Mouse (Mus musculus) left cerebral cortex, postnatal 36 days (tissue): Measurements from ENCODE around the gene Xirp2. TPM values are rescaled to one million over a fixed set of nuclear protein-coding genes. Genes with fewer than 3 reads are reported as not detected.
A peak's percentile ranks its signal among the peaks of the same experiment; 100 is the strongest.
"Not testable (repeated sequence)": the region's sequence is repeated elsewhere in the genome, so short reads cannot be mapped to it uniquely, and the experiment has no call there.

ENCODE experiments used
- DNase-seq, 2 experiments: peaks; one replicate each; pipeline ENCODE4 v3.0.0; 2021 to 2022; ENCODE audit warnings: low spot score in 2 of 2, mixed read lengths in 1 of 2
- intact Hi-C: fragments of 180-260 bp; cut with DNase I; formaldehyde crosslinking; loops from one replicate; pipeline ENCODE4 v1.15.1; 2025
- total RNA-seq, 2 experiments: library from RNA; stranded (reverse); gene quantifications; 2 replicates each; pipeline ENCODE4 v1.2.3; 2021

The Xirp2 gene
- total RNA-seq: under 1 TPM; 0.05 to 0.09 TPM

DNA sequence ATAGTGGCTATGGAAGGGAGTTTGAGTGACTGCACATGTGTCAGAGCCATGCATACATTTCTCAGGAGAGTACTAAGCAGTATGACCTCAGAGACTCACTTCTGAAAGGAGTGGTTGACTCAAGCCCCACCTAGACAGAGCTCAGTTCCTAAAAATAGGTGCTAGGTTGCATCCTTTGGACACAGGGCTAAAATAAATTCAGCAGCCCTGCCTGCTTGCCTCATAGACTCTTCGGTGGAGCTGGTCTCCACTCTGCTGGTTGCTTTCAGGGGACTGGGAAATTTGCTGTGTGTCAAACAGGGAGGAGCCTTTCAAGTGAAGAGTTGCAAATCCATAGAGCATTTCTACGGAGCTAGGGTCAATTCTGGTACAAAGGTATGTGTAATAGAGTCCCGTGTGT lies at the start of gene Xirp2:
Gene Xirp2, plus strand, starts transcription at position 223 of the 400 bp plus-strand sequence.
- no peak for DNase-seq
- intact Hi-C loops: no loop called here

DNA sequence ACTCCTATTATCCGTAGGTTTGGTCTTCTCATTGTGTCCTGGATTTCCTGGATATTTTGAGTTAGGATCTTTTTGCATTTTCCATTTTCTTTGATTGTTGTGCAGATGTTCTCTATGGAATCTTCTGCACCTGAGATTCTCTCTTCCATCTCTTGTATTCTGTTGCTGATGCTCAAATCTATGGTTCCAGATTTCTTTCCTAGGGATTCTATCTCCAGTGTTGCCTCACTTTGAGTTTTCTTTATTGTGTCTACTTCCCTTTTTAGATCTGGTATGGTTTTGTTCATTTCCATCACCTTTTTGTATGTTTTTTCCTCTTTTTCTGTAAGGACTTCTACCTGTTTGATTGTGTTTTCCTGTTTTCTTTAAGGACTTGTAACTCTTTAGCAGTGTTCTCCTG lies 32.4 kb upstream of the Xirp2 start, which contains the start of gene Gm21830:
Gene Gm21830, plus strand, starts transcription at position 301 of the 400 bp plus-strand sequence.
- intact Hi-C loops, DNase-seq: not testable (repeated sequence)

DNA sequence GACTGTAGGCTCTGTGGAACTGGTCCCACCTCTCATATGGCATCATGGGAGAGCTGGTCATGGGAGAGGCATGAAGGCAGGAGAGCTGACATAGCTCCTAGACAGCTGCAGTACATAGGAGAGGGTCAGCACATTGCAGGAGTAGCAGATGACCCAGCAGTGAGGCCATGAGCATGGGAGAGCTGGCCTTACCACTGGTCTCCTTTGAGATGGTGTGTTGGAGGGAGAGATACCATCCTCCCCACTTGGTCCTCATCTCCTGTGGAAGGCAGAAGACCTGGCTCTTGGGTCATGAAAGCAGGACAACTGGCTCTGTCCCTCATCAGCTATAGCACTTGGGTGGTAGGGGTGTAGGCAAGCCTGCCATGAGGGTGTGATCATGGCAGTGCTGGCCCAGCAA lies 24.9 kb upstream of the Xirp2 start:
- intact Hi-C loops: no loop called here
- no peak for DNase-seq

DNA sequence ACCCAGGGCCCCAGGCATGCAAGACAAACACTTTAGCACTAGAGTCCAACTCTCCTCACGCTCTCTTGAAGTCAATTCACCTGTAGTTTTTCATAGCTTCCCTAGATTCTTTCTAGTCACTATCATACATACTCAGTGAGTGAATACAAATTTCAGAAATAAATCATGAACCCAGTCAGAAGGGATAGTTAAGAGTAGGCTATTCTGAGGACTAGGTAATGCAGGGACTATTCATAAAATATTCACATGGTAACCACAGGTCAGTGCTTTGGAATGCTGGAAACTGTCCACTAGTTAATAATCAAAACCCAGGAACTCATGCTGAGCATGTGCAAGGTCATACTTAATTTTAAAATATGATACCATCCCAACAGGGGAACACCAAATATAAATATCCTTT lies 23.0 kb upstream of the Xirp2 start:
- intact Hi-C loops: no loop called here
- no peak for DNase-seq

DNA sequence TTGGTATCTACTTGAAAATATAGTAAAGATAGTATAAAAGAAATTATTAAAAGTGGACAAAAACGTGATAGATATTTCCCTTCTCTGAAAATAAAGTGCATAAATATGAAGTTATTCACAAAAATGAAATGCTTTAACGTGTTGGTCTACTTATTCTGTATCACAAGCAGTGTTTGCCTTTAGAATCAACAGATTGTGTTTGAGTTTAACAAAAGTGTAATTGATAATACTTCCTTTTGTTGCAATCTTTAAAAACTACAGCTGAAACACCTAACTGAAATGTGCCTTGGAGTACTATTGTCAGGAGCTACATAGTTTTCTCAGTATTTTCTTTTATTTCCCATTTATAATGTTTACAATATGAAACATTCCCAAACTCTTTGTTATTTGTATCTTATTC lies 12.7 kb upstream of the Xirp2 start, which contains the start of gene Gm26727:
Gene Gm26727, minus strand, starts transcription at position 101 of the 400 bp plus-strand sequence.
- intact Hi-C loops: no loop called here
- DNase-seq: no peak

DNA sequence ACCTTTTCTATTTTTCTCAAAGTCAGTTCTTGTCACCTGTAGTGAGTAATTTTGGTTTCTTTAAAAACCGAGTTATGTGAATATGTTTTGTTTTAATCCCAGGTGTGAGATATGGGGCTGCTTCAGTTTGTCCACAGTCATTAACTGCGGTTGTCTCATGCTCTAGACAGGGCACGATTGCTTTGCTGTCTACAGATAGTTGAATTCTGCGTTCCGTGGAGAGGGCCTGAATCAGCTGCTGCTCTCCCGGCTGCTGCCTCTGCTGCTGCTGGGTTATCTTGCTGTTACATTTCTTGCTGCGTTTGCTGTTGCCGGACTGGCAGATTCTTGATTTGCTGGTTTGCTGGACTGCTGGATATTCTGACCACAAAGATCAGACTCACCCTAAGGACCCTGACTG lies 7.5 kb upstream of the Xirp2 start:
- DNase-seq: no peak
- intact Hi-C loops: no loop called here

DNA sequence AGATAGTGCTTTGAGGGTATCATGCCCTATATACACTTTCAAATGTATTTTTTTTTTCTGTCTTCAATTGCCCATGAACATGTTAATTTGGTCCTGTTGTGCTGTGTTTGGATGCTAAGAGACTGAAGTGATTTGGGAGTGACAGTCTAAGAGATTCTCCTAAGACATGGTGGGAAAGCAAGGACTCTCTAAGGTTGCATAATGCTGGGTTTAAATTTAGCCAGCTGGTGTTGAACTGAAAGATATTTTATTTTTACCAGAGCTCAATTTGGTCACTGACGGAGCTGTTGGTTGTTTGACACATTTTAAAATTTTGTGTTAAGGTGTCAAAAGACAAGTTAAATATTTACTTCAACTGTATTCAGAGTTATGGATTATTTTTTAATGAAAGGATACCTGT lies 970 bp downstream of the Xirp2 start:
- DNase-seq: no peak
- intact Hi-C loops: no loop called here

DNA sequence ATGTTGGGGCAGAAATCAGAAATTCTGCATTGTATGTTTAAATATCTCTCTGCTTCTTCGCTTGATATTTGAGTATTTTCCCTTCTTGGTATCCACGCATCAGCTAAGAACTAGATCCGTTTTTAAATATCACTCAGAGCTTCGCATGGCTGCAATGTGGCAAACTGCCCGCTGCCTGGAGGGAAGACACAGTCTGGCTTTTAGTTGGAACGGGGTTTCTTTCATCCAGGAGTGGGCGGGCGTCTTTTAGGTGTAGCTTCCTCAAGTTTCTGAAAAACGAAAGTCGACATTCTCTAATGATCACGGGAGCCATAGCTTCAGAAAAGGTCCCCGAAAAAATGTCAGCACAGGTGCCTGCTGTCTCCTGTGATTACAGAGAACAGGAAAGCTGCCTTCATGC lies 1.4 kb downstream of the Xirp2 start:
- peak; percentile 40 to 43 for DNase-seq
- intact Hi-C loops: no loop called here

DNA sequence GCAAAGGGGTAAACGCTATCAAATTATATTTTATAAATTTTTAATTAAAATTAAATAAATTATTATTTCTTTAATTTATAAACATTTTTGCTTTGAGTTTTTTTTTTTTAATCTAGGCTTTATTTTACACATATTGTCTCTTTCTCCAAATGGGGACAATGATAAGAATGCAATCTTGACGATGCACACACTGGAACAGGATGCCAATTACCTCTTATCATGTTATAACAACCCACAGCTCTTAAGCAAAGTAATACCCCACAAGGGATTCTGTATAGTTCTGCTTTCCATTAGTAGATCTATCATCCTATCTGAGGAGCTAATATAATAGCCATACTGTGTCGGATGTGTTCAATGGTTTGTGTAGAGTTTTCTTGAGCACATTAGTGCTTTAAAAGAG lies 15.1 kb downstream of the Xirp2 start:
- no peak for DNase-seq
- intact Hi-C loops: no loop called here

DNA sequence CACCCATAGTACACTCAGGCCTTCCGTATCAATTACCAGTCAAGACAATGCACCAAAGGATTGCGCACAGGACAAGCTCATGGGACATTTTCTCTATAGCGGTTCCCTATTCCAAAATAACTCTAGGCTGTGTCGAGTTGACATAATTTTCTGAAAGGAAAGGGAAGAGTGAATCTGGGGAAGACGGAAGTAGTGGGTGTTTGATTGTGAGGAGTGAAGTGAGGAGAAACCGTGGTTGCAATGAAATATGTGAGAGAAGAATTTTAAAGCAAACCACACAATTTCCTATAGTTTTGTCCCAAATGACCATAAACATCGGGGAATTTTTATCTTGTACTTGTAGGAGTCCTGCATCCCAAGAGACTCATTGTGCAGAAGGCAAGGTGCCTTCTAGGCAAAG lies 21.2 kb downstream of the Xirp2 start:
- intact Hi-C loops: no loop called here
- DNase-seq: no peak

DNA sequence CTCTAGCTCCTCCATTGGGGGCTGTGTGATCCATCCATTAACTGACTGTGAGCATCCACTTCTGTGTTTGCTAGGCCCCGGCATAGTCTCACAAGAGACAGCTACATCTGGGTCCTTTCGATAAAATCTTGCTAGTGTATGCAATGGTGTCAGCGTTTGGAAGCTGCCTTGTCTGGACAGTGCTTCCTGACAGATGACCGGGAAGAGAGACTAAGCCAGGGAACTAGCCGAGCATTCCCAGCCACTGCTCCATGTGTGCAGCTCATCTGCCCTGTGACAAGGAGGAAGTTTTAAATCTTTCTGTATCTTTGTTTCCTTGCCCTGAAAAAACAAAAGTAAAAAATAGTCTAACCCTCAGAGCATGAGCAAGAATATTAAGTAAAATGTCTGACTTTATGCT lies 24.2 kb downstream of the Xirp2 start:
- DNase-seq, intact Hi-C loops: not testable (repeated sequence)

DNA sequence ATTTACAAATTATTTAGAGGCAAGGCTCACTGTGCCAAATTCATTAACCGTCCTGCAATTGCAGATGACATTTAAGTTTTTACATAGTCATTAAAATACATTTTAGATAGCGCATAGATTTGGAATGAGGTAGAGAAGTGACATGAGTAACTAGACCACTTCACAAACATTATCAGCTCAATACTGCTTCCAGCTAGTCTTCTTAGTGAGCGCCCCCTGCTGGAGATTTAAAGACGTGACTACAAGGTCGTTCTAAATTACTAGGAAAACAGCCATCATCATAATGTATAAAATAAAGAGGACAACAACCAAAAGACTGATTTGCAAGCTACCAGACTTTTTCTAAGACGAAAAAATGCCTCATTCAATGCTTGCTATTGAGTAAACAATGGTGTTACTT lies 32.0 kb downstream of the Xirp2 start:
- intact Hi-C loops: loop anchor here (5.0 kb wide), 1 partner anchor 515 kb away; no protein-coding TSS in a partner anchor
- DNase-seq: no peak

DNA sequence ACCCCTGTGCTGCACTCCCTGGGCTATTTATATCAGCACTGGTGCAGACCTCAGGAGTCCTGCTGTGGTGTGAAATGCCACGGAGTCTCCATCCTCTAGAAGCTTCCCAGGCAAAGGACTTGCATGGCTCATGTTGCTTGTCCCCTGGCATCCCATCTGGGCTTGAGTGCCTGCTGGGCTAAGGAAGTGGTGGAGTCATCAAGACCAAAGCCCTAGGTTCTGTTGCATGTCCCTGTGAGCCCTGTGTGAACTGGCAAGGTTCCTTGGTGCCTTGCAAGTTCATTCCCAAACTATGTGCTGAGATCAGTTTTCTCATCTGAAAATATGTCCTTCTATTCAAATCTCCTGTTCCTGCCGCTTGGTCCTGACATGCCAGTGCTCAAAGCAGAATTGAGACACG lies 35.2 kb downstream of the Xirp2 start:
- intact Hi-C loops: no loop called here
- no peak for DNase-seq

DNA sequence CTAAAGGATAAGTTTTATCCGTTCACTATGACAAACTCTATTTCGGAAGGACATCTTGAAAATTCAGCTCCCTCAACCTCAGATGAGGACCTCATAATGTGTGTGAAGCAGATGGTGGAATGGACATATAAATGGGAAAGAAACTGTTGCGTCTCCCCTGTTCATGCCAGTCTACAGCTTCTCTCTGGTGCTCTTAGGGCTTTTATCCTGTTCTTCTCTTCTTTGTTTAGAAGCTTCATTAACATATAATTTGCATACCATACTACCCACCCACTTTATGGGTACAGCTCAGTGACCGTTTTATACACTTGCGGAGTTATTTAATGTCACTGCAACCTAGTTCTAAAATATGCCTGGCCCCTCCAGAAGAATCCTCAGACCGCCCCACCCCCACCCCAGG lies 40.9 kb downstream of the Xirp2 start:
- intact Hi-C loops: no loop called here
- DNase-seq: no peak

DNA sequence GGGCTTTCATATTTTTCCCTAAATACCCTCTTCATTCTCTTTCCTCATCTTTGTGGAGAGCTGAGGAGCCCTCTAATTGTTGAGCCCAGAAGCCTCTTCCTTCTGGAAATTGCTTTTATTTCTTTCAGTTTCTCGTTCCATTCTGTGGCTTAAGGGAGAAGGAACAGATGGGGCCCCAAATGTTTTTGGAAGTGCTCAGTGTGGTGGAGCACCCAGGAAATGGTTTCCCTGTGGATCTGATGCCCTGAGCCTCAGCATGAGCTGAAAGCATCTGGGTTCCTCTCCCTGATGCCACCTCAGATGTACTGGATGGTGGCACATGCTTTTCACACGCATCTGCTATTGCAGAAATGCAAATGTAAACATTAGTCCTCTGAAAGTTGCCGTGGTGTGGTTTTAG lies 41.4 kb downstream of the Xirp2 start:
- intact Hi-C loops: no loop called here
- DNase-seq: peak; percentile 23 to 31

DNA sequence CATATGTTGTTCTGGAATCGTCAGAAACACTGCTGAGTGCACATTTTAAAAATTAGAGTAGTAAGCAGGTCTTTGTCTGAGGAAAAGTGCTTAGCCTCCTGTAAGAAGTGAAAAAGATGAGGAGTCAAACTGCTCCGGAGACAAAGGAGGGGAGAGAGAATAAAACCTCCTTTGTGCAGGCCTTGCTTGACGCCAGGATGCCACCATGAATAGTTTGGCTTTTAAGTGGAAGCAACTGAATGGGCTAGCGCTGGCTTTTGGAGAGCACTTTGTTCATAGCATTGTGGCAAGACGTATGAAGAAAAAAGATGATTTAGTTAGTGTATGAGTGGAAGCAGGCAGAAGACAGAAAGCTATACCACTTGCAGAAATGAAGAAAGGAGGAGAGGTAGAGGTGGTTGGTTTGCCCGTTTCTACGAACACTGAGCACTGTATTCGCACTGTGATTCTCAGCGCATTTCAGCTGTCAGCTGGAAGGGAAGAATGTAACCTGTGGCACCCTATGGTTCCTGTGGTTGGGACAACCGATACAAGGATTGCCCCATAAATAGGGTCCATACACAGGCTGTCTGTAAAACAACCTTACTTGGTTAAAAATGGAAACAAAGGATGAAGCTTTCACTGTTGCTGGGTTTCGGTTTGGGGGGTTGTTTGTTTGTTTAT lies 42.8 kb downstream of the Xirp2 start:
- intact Hi-C loops: no loop called here
- no peak for DNase-seq

DNA sequence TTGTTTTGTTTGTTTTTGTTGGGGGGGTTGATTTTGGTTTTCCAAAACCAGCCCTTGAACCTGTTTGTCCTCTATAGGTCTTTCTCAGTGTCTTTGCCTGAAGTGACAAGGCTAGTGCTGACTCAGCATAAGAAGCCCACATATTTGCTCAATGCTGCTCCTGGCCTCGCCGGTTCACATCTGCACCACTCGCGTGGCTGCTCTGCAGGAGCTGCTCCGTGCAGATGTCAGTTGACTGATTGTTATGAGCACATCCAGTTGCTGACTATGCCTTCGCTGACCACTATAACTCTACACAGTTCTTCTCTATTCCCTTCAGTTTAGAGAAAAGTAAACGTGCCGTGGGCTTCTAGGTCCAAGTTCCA lies 43.3 kb downstream of the Xirp2 start:
- no peak for DNase-seq
- intact Hi-C loops: no loop called here

DNA sequence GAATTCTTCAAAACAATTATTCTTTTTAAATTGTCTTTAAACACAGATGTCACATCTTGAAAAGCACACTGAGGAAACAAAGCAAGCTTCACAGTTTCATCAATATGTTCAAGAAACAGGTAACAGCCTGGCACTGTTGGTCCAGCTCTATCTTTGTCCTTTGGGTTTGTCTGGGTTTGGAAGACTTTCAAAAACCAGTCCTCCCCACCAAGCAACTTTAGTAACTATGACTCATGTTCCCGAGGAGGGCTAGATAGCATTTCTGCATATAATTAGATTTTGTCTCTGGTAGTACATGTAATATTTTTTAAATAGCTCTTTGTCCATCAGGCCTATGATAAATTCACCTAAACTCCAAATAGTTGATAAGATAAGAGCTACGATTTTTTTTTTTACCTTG lies 59.7 kb downstream of the Xirp2 start:
- DNase-seq: no peak
- intact Hi-C loops: no loop called here

DNA sequence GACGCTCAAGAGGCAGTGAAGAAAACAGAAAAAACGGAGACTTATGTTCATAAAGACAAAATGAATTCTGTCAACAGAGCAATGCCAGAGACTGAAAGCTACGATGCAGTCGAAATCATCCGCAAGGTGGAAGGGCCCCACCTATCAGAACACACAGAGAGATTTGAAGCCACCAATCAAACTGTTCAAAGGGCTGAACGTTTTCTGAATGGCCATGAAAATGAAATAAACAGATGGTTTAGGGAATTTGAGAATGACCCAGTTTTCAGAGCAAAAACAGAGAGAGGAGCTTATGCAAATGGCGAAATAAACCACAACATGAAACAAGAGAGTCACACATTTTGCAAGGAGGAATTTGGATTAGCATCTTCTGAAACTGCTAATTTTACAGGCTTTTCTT lies 70.6 kb downstream of the Xirp2 start:
- peak; percentile 10 to 24 for DNase-seq
- intact Hi-C loops: no loop called here

DNA sequence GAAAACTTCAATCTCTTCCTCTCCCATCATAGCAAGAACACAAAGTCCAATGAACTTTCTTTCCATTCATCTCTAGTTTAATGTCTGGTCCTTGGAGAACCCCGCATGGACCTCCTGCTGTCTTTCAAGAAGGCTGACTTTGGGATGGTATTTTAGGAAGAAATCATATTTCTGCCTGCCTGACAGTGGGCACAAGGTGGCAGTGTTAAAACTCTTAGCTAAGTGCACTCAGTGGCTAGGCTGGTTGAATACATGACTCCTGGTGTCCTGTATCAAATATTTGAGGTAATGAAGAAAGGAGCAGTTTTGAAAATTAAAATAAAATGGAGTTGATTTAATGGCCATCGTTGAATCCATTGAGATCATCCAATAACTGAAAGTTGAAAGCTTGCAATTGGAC lies 89.5 kb downstream of the Xirp2 start:
- intact Hi-C loops: no loop called here

DNA sequence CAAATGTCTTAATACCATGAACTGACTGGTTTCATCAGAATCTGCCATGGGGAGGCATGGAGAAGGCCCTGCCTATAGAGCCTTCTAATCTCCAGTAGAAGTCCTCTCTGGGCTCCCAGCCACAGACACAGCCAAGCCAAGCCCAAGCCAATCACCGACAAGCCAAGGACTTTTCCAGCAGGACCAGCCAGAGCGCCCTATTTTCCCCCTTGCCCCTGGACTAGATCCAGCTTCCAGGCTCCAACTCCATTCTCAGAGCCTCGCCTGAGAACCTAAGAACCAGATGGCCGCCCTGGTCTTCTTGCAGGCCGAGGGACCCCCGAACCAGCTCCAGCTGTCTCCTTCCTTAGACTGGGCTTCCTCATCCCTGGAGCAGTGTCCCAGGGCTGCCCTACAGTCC lies 93.6 kb downstream of the Xirp2 start:
- no peak for DNase-seq
- intact Hi-C loops: no loop called here

More for the DNA sequence above, 89.5 kb downstream of the Xirp2 start:
- no peak for DNase-seq
